Mouse (Mus musculus) thymus, adult 2 months (tissue): ENCODE measurements around the gene Fam210b.

Experiments used
- CTCF ChIP-seq: fragments of 200-500 bp; IDR thresholded peaks from 2 replicates; pipeline ENCODE4 v1.5.1; 2012; ENCODE audit warnings: mild to moderate bottlenecking, control low read depth, low read length, moderate library complexity, borderline replicate concordance; ENCODE audit not compliant: control insufficient read depth, poor library complexity, insufficient read depth; ENCODE audit errors: extremely low read depth
- POLR2A ChIP-seq: fragments of 200-500 bp; IDR thresholded peaks from 2 replicates; pipeline ENCODE4 v1.6.1; 2012; ENCODE audit warnings: mild to moderate bottlenecking, low read length, control low read depth, moderate library complexity; ENCODE audit not compliant: control insufficient read depth, poor library complexity, insufficient read depth; ENCODE audit errors: extremely low read depth

DNA sequence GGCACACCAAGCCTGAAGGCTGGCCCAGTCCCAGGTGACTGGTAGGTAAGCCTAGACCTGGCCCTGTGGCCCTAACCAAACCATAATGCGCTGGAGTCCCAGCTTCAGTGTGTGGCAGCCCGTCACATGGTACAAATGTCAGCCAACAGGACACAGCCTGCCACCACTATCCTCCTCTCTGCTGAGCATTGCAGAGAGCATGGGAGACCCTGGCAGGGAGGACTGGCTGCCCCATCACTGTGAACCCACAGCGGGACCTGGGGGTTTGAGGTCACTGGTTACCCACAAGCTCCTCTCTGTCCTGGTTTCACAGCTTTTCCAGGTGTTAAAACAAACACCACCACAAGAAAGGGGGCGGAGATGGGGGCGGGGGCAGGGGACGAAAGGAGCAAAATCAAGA lies 45.0 kb downstream of the Fam210b start:
- peak; percentile 44; the same call in 1 of the 2 replicates for TF ChIP-seq POLR2A
- no peak for TF ChIP-seq CTCF
